Mouse (Mus musculus) heart, adult 2 months (tissue): Measurements from ENCODE around the gene Atpaf2.

Source experiments
- CTCF ChIP-seq: fragments of 200-600 bp; IDR thresholded peaks from 2 replicates; pipeline ENCODE4 v1.8.1; 2022; ENCODE audit warnings: antibody characterized with exemption, mild to moderate bottlenecking, moderate library complexity
- EP300 ChIP-seq: fragments of 200-500 bp; IDR thresholded peaks from 2 replicates; pipeline ENCODE4 v1.6.1; 2011; ENCODE audit warnings: low read depth, low read length, control low read depth; ENCODE audit not compliant: insufficient read depth
- POLR2A ChIP-seq: fragments of 200-500 bp; IDR thresholded peaks from 2 replicates; pipeline ENCODE4 v1.6.1; 2011; ENCODE audit warnings: mild to moderate bottlenecking, low read depth, low read length, control low read depth; ENCODE audit not compliant: insufficient read depth

GRCm38 (mm10) chr11:60396546-60396945, 21.7 kb downstream of the Atpaf2 start:
- TF ChIP-seq CTCF, result no peak
- TF ChIP-seq POLR2A, result no peak
- no peak for TF ChIP-seq EP300
